Mouse (Mus musculus): ENCODE measurements around the gene Htt. TPM values are rescaled to one million over a fixed set of nuclear protein-coding genes. Genes with fewer than 3 reads are reported as not detected.
A peak's percentile ranks its signal among the peaks of the same experiment; 100 is the strongest.

Gene Htt
- polyA plus RNA-seq, 1 experiment, result 42.3 TPM

- no peaks in the 10 kb centered on the region for H3K9me3 ChIP-seq (replicated peaks; ENCODE audit: control insufficient read depth, insufficient read depth, low read length, poor library complexity, severe bottlenecking)
- H3K27me3 ChIP-seq (ENCODE audit: control insufficient read depth, insufficient read depth, low read length, poor library complexity, severe bottlenecking), result no peaks in the 10 kb centered on the region
- no peak for TF ChIP-seq POLR2A (IDR thresholded peaks at IDR 0.05; ENCODE audit: insufficient read depth, low read length)
- TF ChIP-seq EP300 (IDR thresholded peaks at IDR 0.05; ENCODE audit: insufficient read depth, low read depth, low read length), result no peak
- no peak for TF ChIP-seq CTCF (IDR thresholded peaks at IDR 0.05; ENCODE audit: low read depth, low read length)
- no peaks in the 10 kb centered on the region for H3K4me1 ChIP-seq (ENCODE audit: control insufficient read depth, insufficient read depth, low read length)
- peaks cover 6% of the 10 kb centered on the region for H3K36me3 ChIP-seq (ENCODE audit: control insufficient read depth, insufficient read depth, low read length, poor library complexity, severe bottlenecking)
- H3K4me3 ChIP-seq (ENCODE audit: low read depth, low read length), result no peak within 1 kb of the TSS
- no peak within 1 kb of the TSS for H3K9ac ChIP-seq (ENCODE audit: low read depth, poor library complexity, severe bottlenecking)
- no peak within 1 kb of the TSS for H3K27ac ChIP-seq (ENCODE audit: insufficient read depth, low read length)
Measured at GRCm38 (mm10) chr5:34907910-34908725, 146.6 kb downstream of the Htt start, which contains the start of gene Msantd1. TSS of gene Msantd1 (plus strand) at chr5:34908012.

DNA sequence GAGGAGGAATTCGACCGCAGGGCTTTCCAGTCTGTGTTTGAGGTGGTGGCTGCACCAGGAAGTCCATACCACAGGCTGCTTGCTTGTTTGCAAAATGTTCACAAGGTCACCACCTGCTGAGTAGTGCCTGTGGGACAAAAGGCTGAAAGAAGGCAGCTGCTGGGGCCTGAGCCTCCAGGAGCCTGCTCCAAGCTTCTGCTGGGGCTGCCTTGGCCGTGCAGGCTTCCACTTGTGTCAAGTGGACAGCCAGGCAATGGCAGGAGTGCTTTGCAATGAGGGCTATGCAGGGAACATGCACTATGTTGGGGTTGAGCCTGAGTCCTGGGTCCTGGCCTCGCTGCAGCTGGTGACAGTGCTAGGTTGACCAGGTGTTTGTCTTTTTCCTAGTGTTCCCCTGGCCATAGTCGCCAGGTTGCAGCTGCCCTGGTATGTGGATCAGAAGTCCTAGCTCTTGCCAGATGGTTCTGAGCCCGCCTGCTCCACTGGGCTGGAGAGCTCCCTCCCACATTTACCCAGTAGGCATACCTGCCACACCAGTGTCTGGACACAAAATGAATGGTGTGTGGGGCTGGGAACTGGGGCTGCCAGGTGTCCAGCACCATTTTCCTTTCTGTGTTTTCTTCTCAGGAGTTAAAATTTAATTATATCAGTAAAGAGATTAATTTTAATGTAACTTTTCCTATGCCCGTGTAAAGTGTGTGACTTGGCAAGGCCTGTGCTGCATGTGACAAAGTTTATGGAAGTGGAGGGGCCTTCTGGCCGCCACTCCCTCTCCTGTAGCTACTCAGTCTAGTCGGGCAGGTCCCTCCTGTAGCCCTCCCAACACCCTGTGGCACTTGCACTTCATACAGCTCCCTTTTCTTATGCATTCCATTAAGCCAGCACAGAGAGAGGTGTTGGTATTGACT lies 147.4 kb downstream of the Htt start:
- TF ChIP-seq CTCF (IDR thresholded peaks at IDR 0.05; ENCODE audit: low read depth, low read length) (no peak), POLR2A (IDR thresholded peaks at IDR 0.05; ENCODE audit: insufficient read depth, low read length) (no peak), EP300 (IDR thresholded peaks at IDR 0.05; ENCODE audit: insufficient read depth, low read depth, low read length) (no peak)
- peaks cover 6% of the 10 kb centered on the region for H3K36me3 ChIP-seq (ENCODE audit: control insufficient read depth, insufficient read depth, low read length, poor library complexity, severe bottlenecking)
- H3K27ac ChIP-seq (ENCODE audit: insufficient read depth, low read length), result no peak overlapping the region

DNA sequence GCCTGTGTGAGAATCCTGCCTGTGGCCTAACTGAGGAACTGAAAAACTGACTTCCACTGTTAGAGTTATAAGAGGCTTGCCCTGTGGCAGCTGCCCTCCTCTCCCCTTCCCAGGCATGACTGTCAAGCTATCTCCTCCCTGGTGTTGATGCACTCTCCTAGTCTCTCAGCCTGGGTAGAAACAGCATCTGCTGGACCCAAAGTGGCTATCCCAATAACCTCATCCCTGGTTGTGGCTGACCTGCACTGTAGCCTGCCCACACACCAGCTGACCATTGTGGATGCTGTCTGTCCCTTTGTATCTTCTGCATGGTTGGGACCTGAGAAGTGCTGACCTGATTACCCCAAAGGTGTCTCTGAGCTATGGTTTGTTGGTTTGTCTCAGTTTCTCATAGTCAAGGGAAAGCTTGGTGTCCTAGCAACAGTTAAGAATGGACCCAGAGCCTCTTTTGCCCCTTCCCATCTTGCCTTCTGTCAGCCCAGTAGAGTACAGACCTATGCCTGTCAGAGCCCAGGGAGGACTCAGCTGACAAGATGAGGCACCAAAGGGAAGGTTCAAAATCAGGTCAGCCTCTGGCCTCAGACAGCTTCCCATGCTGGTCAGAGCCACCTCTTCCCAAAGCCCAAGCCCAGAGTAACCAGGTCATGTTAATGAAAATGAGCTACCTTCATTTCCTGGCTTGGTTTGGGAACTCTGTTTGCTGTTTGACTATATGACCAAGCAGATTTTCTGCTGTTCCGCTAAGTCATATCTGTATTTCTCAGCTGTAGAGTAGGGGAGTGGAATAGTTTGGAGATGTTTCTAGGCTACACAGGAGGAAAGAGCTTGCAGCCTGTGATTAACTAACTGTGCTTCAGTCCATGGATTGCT lies 148.3 kb downstream of the Htt start:
- TF ChIP-seq CTCF (IDR thresholded peaks at IDR 0.05; ENCODE audit: low read depth, low read length) (no peak), EP300 (IDR thresholded peaks at IDR 0.05; ENCODE audit: insufficient read depth, low read depth, low read length) (no peak), POLR2A (IDR thresholded peaks at IDR 0.05; ENCODE audit: insufficient read depth, low read length) (no peak)
- no peaks in the 10 kb centered on the region for H3K9me3 ChIP-seq (replicated peaks; ENCODE audit: control insufficient read depth, insufficient read depth, low read length, poor library complexity, severe bottlenecking)
- H3K4me1 ChIP-seq (ENCODE audit: control insufficient read depth, insufficient read depth, low read length), result no peaks in the 10 kb centered on the region
- H3K9ac ChIP-seq (ENCODE audit: low read depth, poor library complexity, severe bottlenecking), result no peak overlapping the region
- H3K36me3 ChIP-seq (ENCODE audit: control insufficient read depth, insufficient read depth, low read length, poor library complexity, severe bottlenecking), result peaks cover 6% of the 10 kb centered on the region
- H3K27me3 ChIP-seq (ENCODE audit: control insufficient read depth, insufficient read depth, low read length, poor library complexity, severe bottlenecking), result no peaks in the 10 kb centered on the region
- no peak overlapping the region for H3K27ac ChIP-seq (ENCODE audit: insufficient read depth, low read length)
- no peak overlapping the region for H3K4me3 ChIP-seq (ENCODE audit: low read depth, low read length)

More for the DNA sequence above, 147.4 kb downstream of the Htt start:
- Histone ChIP-seq H3K9ac (ENCODE audit: low read depth, poor library complexity, severe bottlenecking) (no peak overlapping the region), H3K4me1 (ENCODE audit: control insufficient read depth, insufficient read depth, low read length) (no peaks in the 10 kb centered on the region), H3K27me3 (ENCODE audit: control insufficient read depth, insufficient read depth, low read length, poor library complexity, severe bottlenecking) (no peaks in the 10 kb centered on the region), H3K9me3 (replicated peaks; ENCODE audit: control insufficient read depth, insufficient read depth, low read length, poor library complexity, severe bottlenecking) (no peaks in the 10 kb centered on the region), H3K4me3 (ENCODE audit: low read depth, low read length) (no peak overlapping the region)

DNA sequence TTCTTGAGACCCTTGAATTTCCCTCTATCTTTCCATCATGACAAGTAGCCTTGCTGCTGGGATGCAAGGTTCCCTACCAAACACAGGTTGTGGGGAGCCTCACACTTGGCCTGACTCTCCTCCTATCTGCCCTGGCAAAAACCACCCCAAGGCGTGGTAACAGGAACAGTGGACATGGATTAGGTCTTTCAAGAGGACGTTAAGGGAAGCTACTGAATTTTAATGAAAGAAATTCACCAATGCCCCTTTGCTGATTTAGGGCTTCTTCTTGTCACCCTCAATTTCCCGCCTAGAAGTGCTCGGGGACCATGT lies 148.9 kb downstream of the Htt start:
- Histone ChIP-seq H3K27ac (ENCODE audit: insufficient read depth, low read length) (no peak overlapping the region), H3K4me3 (ENCODE audit: low read depth, low read length) (no peak overlapping the region), H3K4me1 (ENCODE audit: control insufficient read depth, insufficient read depth, low read length) (no peaks in the 10 kb centered on the region), H3K27me3 (ENCODE audit: control insufficient read depth, insufficient read depth, low read length, poor library complexity, severe bottlenecking) (no peaks in the 10 kb centered on the region), H3K36me3 (ENCODE audit: control insufficient read depth, insufficient read depth, low read length, poor library complexity, severe bottlenecking) (peaks cover 4% of the 10 kb centered on the region; the same call in 1 of the 2 replicates), H3K9me3 (replicated peaks; ENCODE audit: control insufficient read depth, insufficient read depth, low read length, poor library complexity, severe bottlenecking) (no peaks in the 10 kb centered on the region), H3K9ac (ENCODE audit: low read depth, poor library complexity, severe bottlenecking) (no peak overlapping the region)
- TF ChIP-seq CTCF (IDR thresholded peaks at IDR 0.05; ENCODE audit: low read depth, low read length), result no peak
- no peak for TF ChIP-seq EP300 (IDR thresholded peaks at IDR 0.05; ENCODE audit: insufficient read depth, low read depth, low read length)
- no peak for TF ChIP-seq POLR2A (IDR thresholded peaks at IDR 0.05; ENCODE audit: insufficient read depth, low read length)

- no peak overlapping the region for H3K27ac ChIP-seq (ENCODE audit: insufficient read depth, low read length)
- no peak overlapping the region for H3K4me3 ChIP-seq (ENCODE audit: low read depth, low read length)
- H3K4me1 ChIP-seq (ENCODE audit: control insufficient read depth, insufficient read depth, low read length), result no peaks in the 10 kb centered on the region
- no peak overlapping the region for H3K9ac ChIP-seq (ENCODE audit: low read depth, poor library complexity, severe bottlenecking)
- H3K27me3 ChIP-seq (ENCODE audit: control insufficient read depth, insufficient read depth, low read length, poor library complexity, severe bottlenecking), result no peaks in the 10 kb centered on the region
- no peaks in the 10 kb centered on the region for H3K36me3 ChIP-seq (ENCODE audit: control insufficient read depth, insufficient read depth, low read length, poor library complexity, severe bottlenecking)
- TF ChIP-seq POLR2A (IDR thresholded peaks at IDR 0.05; ENCODE audit: insufficient read depth, low read length) (no peak), CTCF (IDR thresholded peaks at IDR 0.05; ENCODE audit: low read depth, low read length) (peak; percentile 91)
- H3K9me3 ChIP-seq (replicated peaks; ENCODE audit: control insufficient read depth, insufficient read depth, low read length, poor library complexity, severe bottlenecking), result no peaks in the 10 kb centered on the region
Measured at GRCm38 (mm10) chr5:34915801-34916200, 154.3 kb downstream of the Htt start.
